Mouse (Mus musculus) stomach, embryonic 14.5 days (tissue): ENCODE data around the gene Pex7. TPM values are rescaled to one million over a fixed set of nuclear protein-coding genes. Genes with fewer than 3 reads are reported as not detected.

Experiments
- polyA plus RNA-seq: library from polyadenylated mRNA; unstranded; fragments of >200 nt; fragmentation: Nextera tagmentation; extraction: Ambion mirVana; gene quantifications from 2 replicates; pipeline ENCODE4 v1.2.1, GENCODE M21; 2014

Pex7 gene
- polyA plus RNA-seq, 1 experiment from 2014 or later: 37.3 TPM

Other genes starting within 250 kb of the Pex7 start
- 0.23 and 0.55 TPM in 2 replicates for gene Il20ra, start 195.1 kb downstream of the Pex7 start, polyA plus RNA-seq
- 0.14 and 0.21 TPM in 2 replicates for gene Slc35d3, start 56.2 kb downstream of the Pex7 start, polyA plus RNA-seq
- 4.6 and 5.0 TPM in 2 replicates for gene Map3k5, start 26.8 kb upstream of the Pex7 start, polyA plus RNA-seq
- gene Map7, start 240.8 kb upstream of the Pex7 start, polyA plus RNA-seq: 12.0 and 14.4 TPM in 2 replicates